Mouse (Mus musculus): Measurements from ENCODE around the gene Thbs2. TPM values are rescaled to one million over a fixed set of nuclear protein-coding genes. Genes with fewer than 3 reads are reported as not detected.
A peak's percentile ranks its signal among the peaks of the same experiment; 100 is the strongest.

Thbs2 gene
- 18.7 and 21.7 TPM in 2 replicates for polyA plus RNA-seq (2014; fragmentation: Nextera tagmentation; extraction: Ambion mirVana)

- ATAC-seq (ENCODE audit: insufficient read depth) (peak; percentile 61), DNase-seq (peak; percentile 71)
- 2% methylated on average over 14 of the region's 14 CpGs for WGBS
- H3K36me3 ChIP-seq (ENCODE audit: insufficient read depth): no peaks in the 10 kb centered on the region
- peak within 1 kb of the TSS; percentile 54 for H3K4me2 ChIP-seq
- peak within 1 kb of the TSS; percentile 46; the same call in 1 of the 2 replicates for H3K9ac ChIP-seq
- peaks cover 11% of the 10 kb centered on the region for H3K4me1 ChIP-seq (ENCODE audit: insufficient read depth)
- H3K4me3 ChIP-seq (ENCODE audit: low read depth, low read length): peak within 1 kb of the TSS; percentile 27
- TF ChIP-seq CTCF (IDR thresholded peaks at IDR 0.05; ENCODE audit: low read depth): no peak
- H3K27me3 ChIP-seq (ENCODE audit: insufficient read depth, low read length): no peaks in the 10 kb centered on the region
- H3K27ac ChIP-seq (ENCODE audit: low read depth): peak within 1 kb of the TSS; percentile 19; the same call in 1 of the 2 replicates
- H3K9me3 ChIP-seq (ENCODE audit: low read depth, low read length): no peaks in the 10 kb centered on the region
Measured at GRCm38 (mm10) chr17:14693994-14694374, at the start of gene Thbs2. Gene Thbs2, minus strand, starts transcription at chr17:14694235.

DNA sequence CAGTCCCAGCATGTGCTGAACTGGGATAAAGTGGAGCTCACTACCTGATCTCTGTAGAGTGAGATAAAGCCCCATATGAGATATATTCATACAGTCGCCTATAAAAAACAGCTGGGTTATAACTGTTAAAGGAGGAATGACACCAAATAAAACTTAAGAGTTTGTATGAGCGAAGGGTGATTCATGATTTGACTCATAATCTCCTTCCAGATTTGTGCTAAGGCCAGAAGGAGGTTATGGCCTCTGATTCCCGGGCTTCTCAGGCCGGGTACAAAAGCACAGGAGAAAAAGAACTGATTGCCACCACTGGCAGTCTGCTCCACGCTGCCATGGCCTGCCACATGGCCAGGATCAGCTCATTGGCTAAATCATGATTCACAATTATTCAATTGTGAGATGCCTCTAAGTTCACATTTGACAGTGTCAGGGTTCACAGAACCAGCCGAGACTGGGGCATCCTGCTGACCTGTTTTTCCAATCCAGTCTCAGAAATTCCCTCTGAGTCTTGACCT, 41.5 kb upstream of the Thbs2 start:
- Histone ChIP-seq H3K4me1 (ENCODE audit: insufficient read depth) (peaks cover 7% of the 10 kb centered on the region), H3K36me3 (ENCODE audit: insufficient read depth) (no peaks in the 10 kb centered on the region), H3K27me3 (ENCODE audit: insufficient read depth, low read length) (no peaks in the 10 kb centered on the region), H3K4me2 (no peak overlapping the region), H3K27ac (ENCODE audit: low read depth) (no peak overlapping the region), H3K4me3 (ENCODE audit: low read depth, low read length) (no peak overlapping the region), H3K9me3 (ENCODE audit: low read depth, low read length) (no peaks in the 10 kb centered on the region), H3K9ac (no peak overlapping the region)
- ATAC-seq (ENCODE audit: insufficient read depth): no peak; the same call in 1 of the 2 replicates
- no peak for TF ChIP-seq CTCF (IDR thresholded peaks at IDR 0.05; ENCODE audit: low read depth)
- WGBS: 46% methylated on average over 6 of the region's 6 CpGs
- DNase-seq: peak; percentile 47

GRCm38 (mm10) chr17:14734380-14734779, 40.3 kb upstream of the Thbs2 start:
- Histone ChIP-seq H3K27me3 (ENCODE audit: insufficient read depth, low read length) (no peaks in the 10 kb centered on the region), H3K9ac (no peak overlapping the region), H3K36me3 (ENCODE audit: insufficient read depth) (no peaks in the 10 kb centered on the region), H3K27ac (ENCODE audit: low read depth) (no peak overlapping the region), H3K4me3 (ENCODE audit: low read depth, low read length) (no peak overlapping the region), H3K4me2 (no peak overlapping the region), H3K9me3 (ENCODE audit: low read depth, low read length) (no peaks in the 10 kb centered on the region), H3K4me1 (ENCODE audit: insufficient read depth) (peaks cover 7% of the 10 kb centered on the region)
- no peak for ATAC-seq (ENCODE audit: insufficient read depth)
- no peak for DNase-seq
- WGBS: 51% methylated on average over 4 of the region's 4 CpGs
- no peak for TF ChIP-seq CTCF (IDR thresholded peaks at IDR 0.05; ENCODE audit: low read depth)

DNA sequence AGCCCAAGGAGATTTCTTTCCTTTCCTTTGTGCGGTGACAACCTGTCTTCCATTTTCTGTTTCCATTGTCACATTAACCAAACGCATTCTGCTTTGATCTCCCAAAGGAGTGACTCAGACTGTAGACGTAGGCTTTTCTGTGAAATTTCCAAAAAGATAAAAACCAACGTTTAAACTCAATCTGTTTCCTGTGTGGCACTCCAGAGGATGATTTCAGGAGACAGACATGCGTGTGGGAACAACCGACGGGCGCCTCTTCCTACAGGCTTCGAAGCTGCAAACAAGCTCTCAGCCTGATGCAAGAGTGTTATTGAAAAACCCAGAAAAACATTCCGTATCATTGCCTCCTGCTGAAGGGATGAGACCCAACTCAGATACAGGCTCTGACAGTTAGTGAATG, 39.9 kb upstream of the Thbs2 start:
- Histone ChIP-seq H3K4me1 (ENCODE audit: insufficient read depth) (peaks cover 7% of the 10 kb centered on the region), H3K4me2 (no peak overlapping the region), H3K9me3 (ENCODE audit: low read depth, low read length) (no peaks in the 10 kb centered on the region), H3K36me3 (ENCODE audit: insufficient read depth) (no peaks in the 10 kb centered on the region), H3K27me3 (ENCODE audit: insufficient read depth, low read length) (no peaks in the 10 kb centered on the region), H3K4me3 (ENCODE audit: low read depth, low read length) (no peak overlapping the region), H3K9ac (no peak overlapping the region), H3K27ac (ENCODE audit: low read depth) (no peak overlapping the region; the same call in 1 of the 2 replicates)
- ATAC-seq (ENCODE audit: insufficient read depth) (no peak), DNase-seq (peak; percentile 19)
- TF ChIP-seq CTCF (IDR thresholded peaks at IDR 0.05; ENCODE audit: low read depth): no peak
- 35% methylated on average over 10 of the region's 10 CpGs for WGBS

- DNase-seq (no peak), ATAC-seq (ENCODE audit: insufficient read depth) (no peak)
- Histone ChIP-seq H3K4me2 (no peak overlapping the region), H3K36me3 (ENCODE audit: insufficient read depth) (no peaks in the 10 kb centered on the region), H3K4me3 (ENCODE audit: low read depth, low read length) (no peak overlapping the region), H3K4me1 (ENCODE audit: insufficient read depth) (peaks cover 7% of the 10 kb centered on the region), H3K27ac (ENCODE audit: low read depth) (no peak overlapping the region), H3K27me3 (ENCODE audit: insufficient read depth, low read length) (no peaks in the 10 kb centered on the region), H3K9me3 (ENCODE audit: low read depth, low read length) (no peaks in the 10 kb centered on the region), H3K9ac (no peak overlapping the region)
- WGBS: 81% methylated on average over 1 of the region's 1 CpGs
- no peak for TF ChIP-seq CTCF (IDR thresholded peaks at IDR 0.05; ENCODE audit: low read depth)
Measured at GRCm38 (mm10) chr17:14733027-14733426, 39.0 kb upstream of the Thbs2 start.

GRCm38 (mm10) chr17:14730629-14731028, 36.6 kb upstream of the Thbs2 start:
- H3K9me3 ChIP-seq (ENCODE audit: low read depth, low read length): no peaks in the 10 kb centered on the region
- no peaks in the 10 kb centered on the region for H3K27me3 ChIP-seq (ENCODE audit: insufficient read depth, low read length)
- H3K9ac ChIP-seq: no peak overlapping the region
- H3K27ac ChIP-seq (ENCODE audit: low read depth): no peak overlapping the region
- no peak for ATAC-seq (ENCODE audit: insufficient read depth)
- TF ChIP-seq CTCF (IDR thresholded peaks at IDR 0.05; ENCODE audit: low read depth): no peak
- H3K4me2 ChIP-seq: no peak overlapping the region
- no peak overlapping the region for H3K4me3 ChIP-seq (ENCODE audit: low read depth, low read length)
- no peaks in the 10 kb centered on the region for H3K36me3 ChIP-seq (ENCODE audit: insufficient read depth)
- peaks cover 7% of the 10 kb centered on the region for H3K4me1 ChIP-seq (ENCODE audit: insufficient read depth)
- DNase-seq: peak; percentile 19
- WGBS: 56% methylated on average over 5 of the region's 5 CpGs

DNA sequence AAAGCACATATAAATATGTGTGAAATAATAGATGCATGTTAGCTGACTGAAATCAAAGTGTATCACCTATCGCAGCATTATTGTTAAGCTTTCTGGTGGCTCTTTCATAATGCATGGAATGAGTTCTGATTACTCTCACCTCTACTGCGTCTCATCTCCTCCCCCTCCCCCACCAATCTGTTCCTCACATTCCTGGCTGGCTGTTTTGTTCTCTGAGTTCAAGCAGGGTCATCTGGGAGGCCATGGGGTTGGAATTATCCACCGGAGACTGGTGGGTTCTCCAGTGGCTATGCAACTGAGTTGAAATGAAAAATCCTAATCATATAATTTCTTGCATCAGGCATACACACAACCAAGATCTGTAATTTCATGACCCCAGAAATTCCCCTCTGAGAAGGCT, 33.4 kb upstream of the Thbs2 start:
- H3K9me3 ChIP-seq (ENCODE audit: low read depth, low read length): no peaks in the 10 kb centered on the region
- H3K36me3 ChIP-seq (ENCODE audit: insufficient read depth): no peaks in the 10 kb centered on the region
- no peaks in the 10 kb centered on the region for H3K27me3 ChIP-seq (ENCODE audit: insufficient read depth, low read length)
- no peak for DNase-seq
- no peak overlapping the region for H3K4me2 ChIP-seq
- H3K9ac ChIP-seq: no peak overlapping the region
- no peak for TF ChIP-seq CTCF (IDR thresholded peaks at IDR 0.05; ENCODE audit: low read depth)
- 30% methylated on average over 3 of the region's 3 CpGs for WGBS
- no peak overlapping the region for H3K27ac ChIP-seq (ENCODE audit: low read depth)
- ATAC-seq (ENCODE audit: insufficient read depth): no peak
- H3K4me1 ChIP-seq (ENCODE audit: insufficient read depth): peaks cover 4% of the 10 kb centered on the region
- H3K4me3 ChIP-seq (ENCODE audit: low read depth, low read length): no peak overlapping the region

All from lung, embryonic 14.5 days (tissue).